Mouse (Mus musculus): Measurements from ENCODE around the gene Rgs6.

Rgs6 gene

DNA sequence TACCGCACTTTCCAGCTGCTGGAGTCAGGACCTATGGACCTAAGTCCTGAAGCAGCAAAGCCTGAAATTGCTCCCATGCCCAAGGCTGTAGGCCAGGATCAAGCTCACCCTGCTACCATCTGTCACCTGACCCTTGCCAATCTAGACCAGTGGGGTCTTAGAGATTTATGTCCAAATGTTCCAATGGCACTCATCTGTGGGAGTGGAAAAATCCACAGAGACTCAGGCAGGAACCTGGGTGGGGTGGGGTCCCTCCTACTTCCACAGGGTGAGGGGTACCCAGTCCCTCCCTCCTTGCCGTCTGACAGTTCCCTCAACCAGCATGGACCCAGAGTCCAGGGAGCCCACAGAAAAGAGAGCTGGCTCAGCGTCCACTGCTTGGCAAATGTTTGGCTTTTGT lies 622.6 kb downstream of the Rgs6 start:
- DNase-seq = peak; percentile 85 to 91

DNA sequence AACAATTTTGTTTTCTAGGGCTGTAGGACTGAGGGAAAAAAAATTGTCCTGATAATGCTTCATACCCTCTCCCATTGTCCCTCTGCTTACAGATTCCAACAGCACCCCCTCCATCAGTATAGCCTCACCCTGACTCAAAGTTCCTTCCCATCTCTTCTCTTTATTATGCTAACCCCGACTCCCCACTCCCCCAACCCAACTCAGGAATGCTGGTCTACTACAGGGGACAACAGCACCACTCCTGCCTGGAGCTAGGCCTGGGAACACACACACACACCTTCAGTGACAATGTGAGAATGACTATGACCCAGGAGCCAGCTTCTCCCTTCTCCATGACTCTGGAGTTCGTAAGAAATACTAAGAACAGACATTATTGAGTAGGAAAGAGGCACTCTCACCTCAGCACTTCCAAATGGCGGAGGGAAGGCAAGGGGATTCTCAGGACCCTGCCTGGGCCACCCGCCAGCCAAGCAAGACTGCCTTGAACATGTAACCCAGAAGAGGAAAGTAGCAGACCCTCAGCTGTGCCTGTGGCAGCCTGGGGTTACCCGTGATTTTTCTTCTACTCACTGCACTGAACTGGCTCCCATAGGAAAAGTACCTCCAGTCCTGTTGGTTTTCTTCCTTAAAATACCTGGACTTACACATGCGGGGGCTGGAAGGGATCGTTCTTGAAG lies 623.2 kb downstream of the Rgs6 start:
- DNase-seq = peak; percentile 47 to 57
